Mouse (Mus musculus) adrenal gland, postnatal 14 days (tissue): ENCODE measurements at regions not wholly inside any gene's neighbourhood (a gene's known extent, or its start where the extent isn't known, plus 50 kb on each side); places are given as distances from the start of the nearest gene placed in this dataset.
A peak's percentile ranks its signal among the peaks of the same experiment; 100 is the strongest.

ENCODE experiments used
- DNase-seq: peaks from one replicate; pipeline ENCODE4 v3.0.0; 2021; ENCODE audit warnings: mixed read lengths

- DNase-seq: no peak
These were observed 392.7 kb downstream of the Igsf11 start for GRCm38 (mm10) chr16:39285028-39285744.

- DNase-seq: no peak
These were observed 394.5 kb downstream of the Igsf11 start for GRCm38 (mm10) chr16:39286797-39287565.

GRCm38 (mm10) chr16:39298856-39299255 is 406.4 kb downstream of the Igsf11 start:
- DNase-seq: no peak

- DNase-seq: no peak
These were observed 410.5 kb downstream of the Igsf11 start for GRCm38 (mm10) chr16:39302902-39303361.

- no peak for DNase-seq
These were observed 410.9 kb downstream of the Igsf11 start for GRCm38 (mm10) chr16:39303371-39303770.

- DNase-seq: no peak
These were observed 415.5 kb downstream of the Igsf11 start for GRCm38 (mm10) chr16:39307951-39308350.

GRCm38 (mm10) chr16:39316752-39317594 is 424.5 kb downstream of the Igsf11 start:
- DNase-seq: peak; percentile 60

- no peak for DNase-seq
These were observed 433.2 kb downstream of the Igsf11 start for GRCm38 (mm10) chr16:39325627-39326026.

- DNase-seq: no peak
These were observed 471.2 kb downstream of the Igsf11 start for GRCm38 (mm10) chr16:39363657-39364056.

GRCm38 (mm10) chr16:39368276-39368675 is 475.8 kb downstream of the Igsf11 start:
- no peak for DNase-seq

- no peak for DNase-seq
These were observed 482.1 kb downstream of the Igsf11 start for GRCm38 (mm10) chr16:39374616-39375015.

- DNase-seq: no peak
These were observed 487.5 kb downstream of the Igsf11 start for GRCm38 (mm10) chr16:39379959-39380358.

GRCm38 (mm10) chr16:39389943-39390342 is 497.5 kb downstream of the Igsf11 start:
- DNase-seq: peak; percentile 4

- peak; percentile 6 for DNase-seq
These were observed 498.2 kb downstream of the Igsf11 start for GRCm38 (mm10) chr16:39390626-39391025.

- no peak for DNase-seq
These were observed 509.8 kb downstream of the Igsf11 start for GRCm38 (mm10) chr16:39402101-39402749.

- DNase-seq: no peak
These were observed 539.1 kb downstream of the Igsf11 start for GRCm38 (mm10) chr16:39431581-39431980.

GRCm38 (mm10) chr16:39445740-39446139 is 538.4 kb upstream of the Lsamp start:
- DNase-seq: no peak

GRCm38 (mm10) chr16:39453400-39454138 is 530.6 kb upstream of the Lsamp start:
- DNase-seq: no peak
